Mouse (Mus musculus): ENCODE measurements at regions not wholly inside any gene's neighbourhood (a gene's known extent, or its start where the extent isn't known, plus 50 kb on each side); places are given as distances from the start of the nearest gene placed in this dataset.
A peak's percentile ranks its signal among the peaks of the same experiment; 100 is the strongest.

GRCm38 (mm10) chr8:89138416-89139125 lies 94.6 kb upstream of the Sall1 start:
- Histone ChIP-seq H3K4me1 (ENCODE audit: control insufficient read depth, insufficient read depth, low read length) (peaks cover 6% of the 10 kb centered on the region; the same call in 1 of the 2 replicates), H3K27me3 (replicated peaks; ENCODE audit: control insufficient read depth, insufficient read depth, low read length) (no peaks in the 10 kb centered on the region), H3K4me3 (ENCODE audit: insufficient read depth, low read depth, low read length) (no peak overlapping the region), H3K36me3 (ENCODE audit: control insufficient read depth, insufficient read depth, low read length) (no peaks in the 10 kb centered on the region), H3K27ac (ENCODE audit: insufficient read depth, low read depth, low read length) (no peak overlapping the region)
- no peak for DNase-seq
- 73% methylated on average over 8 of the region's 8 CpGs for WGBS
- TF ChIP-seq POLR2A (IDR thresholded peaks at IDR 0.05; ENCODE audit: low read depth, low read length) (no peak), CTCF (conservative IDR thresholded peaks at IDR 0.05; ENCODE audit: insufficient read depth, insufficient read length, low read depth, low read length) (no peak)

GRCm38 (mm10) chr8:89134581-89135484 lies 90.9 kb upstream of the Sall1 start:
- DNase-seq = no peak
- H3K27ac ChIP-seq (ENCODE audit: insufficient read depth, low read depth, low read length) = no peak overlapping the region
- no peak overlapping the region for H3K4me3 ChIP-seq (ENCODE audit: insufficient read depth, low read depth, low read length)
- no peaks in the 10 kb centered on the region for H3K36me3 ChIP-seq (ENCODE audit: control insufficient read depth, insufficient read depth, low read length)
- H3K27me3 ChIP-seq (replicated peaks; ENCODE audit: control insufficient read depth, insufficient read depth, low read length) = no peaks in the 10 kb centered on the region
- no peaks in the 10 kb centered on the region for H3K4me1 ChIP-seq (ENCODE audit: control insufficient read depth, insufficient read depth, low read length)
- WGBS = 76% methylated on average over 19 of the region's 19 CpGs
- TF ChIP-seq CTCF (conservative IDR thresholded peaks at IDR 0.05; ENCODE audit: insufficient read depth, insufficient read length, low read depth, low read length) (no peak), POLR2A (IDR thresholded peaks at IDR 0.05; ENCODE audit: low read depth, low read length) (no peak)

- WGBS = 24% methylated on average over 5 of the region's 5 CpGs
- DNase-seq = peak; percentile 12
- no peak overlapping the region for H3K27ac ChIP-seq (ENCODE audit: insufficient read depth, low read depth, low read length)
- no peaks in the 10 kb centered on the region for H3K4me1 ChIP-seq (ENCODE audit: control insufficient read depth, insufficient read depth, low read length)
- no peak for TF ChIP-seq POLR2A (IDR thresholded peaks at IDR 0.05; ENCODE audit: low read depth, low read length)
- TF ChIP-seq CTCF (conservative IDR thresholded peaks at IDR 0.05; ENCODE audit: insufficient read depth, insufficient read length, low read depth, low read length) = no peak
- no peak overlapping the region for H3K4me3 ChIP-seq (ENCODE audit: insufficient read depth, low read depth, low read length)
- no peaks in the 10 kb centered on the region for H3K36me3 ChIP-seq (ENCODE audit: control insufficient read depth, insufficient read depth, low read length)
- no peaks in the 10 kb centered on the region for H3K27me3 ChIP-seq (replicated peaks; ENCODE audit: control insufficient read depth, insufficient read depth, low read length)
Measured at GRCm38 (mm10) chr8:89134058-89134457, 90.1 kb upstream of the Sall1 start.

DNA sequence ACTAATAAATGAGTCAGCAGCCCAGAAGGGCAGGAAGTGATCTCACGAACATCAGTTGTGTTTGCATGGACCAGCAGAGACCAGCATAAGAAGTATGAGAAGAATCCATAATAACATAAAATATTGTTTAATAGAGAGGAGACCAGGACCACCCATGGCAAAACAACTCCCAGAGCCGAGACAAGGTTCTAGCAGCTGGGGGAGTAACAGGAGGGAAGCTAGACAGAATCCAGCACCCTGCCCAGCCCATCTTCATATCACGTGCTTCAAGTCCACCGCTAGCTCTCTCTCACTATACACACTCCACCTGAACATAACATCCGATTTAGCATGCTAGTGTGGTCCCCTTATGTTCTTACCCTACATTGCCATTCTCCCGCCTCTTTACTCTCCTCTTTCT lies 77.1 kb upstream of the Sall1 start:
- no peak for DNase-seq
- no peaks in the 10 kb centered on the region for H3K4me1 ChIP-seq (ENCODE audit: control insufficient read depth, insufficient read depth, low read length)
- no peaks in the 10 kb centered on the region for H3K36me3 ChIP-seq (ENCODE audit: control insufficient read depth, insufficient read depth, low read length)
- WGBS = 84% methylated on average over 6 of the region's 6 CpGs
- no peak overlapping the region for H3K4me3 ChIP-seq (ENCODE audit: insufficient read depth, low read depth, low read length)
- TF ChIP-seq CTCF (conservative IDR thresholded peaks at IDR 0.05; ENCODE audit: insufficient read depth, insufficient read length, low read depth, low read length) = no peak
- no peak for TF ChIP-seq POLR2A (IDR thresholded peaks at IDR 0.05; ENCODE audit: low read depth, low read length)
- no peaks in the 10 kb centered on the region for H3K27me3 ChIP-seq (replicated peaks; ENCODE audit: control insufficient read depth, insufficient read depth, low read length)
- H3K27ac ChIP-seq (ENCODE audit: insufficient read depth, low read depth, low read length) = no peak overlapping the region

GRCm38 (mm10) chr8:89107895-89108660 lies 64.1 kb upstream of the Sall1 start:
- 35% methylated on average over 15 of the region's 15 CpGs for WGBS
- Histone ChIP-seq H3K4me3 (ENCODE audit: insufficient read depth, low read depth, low read length) (no peak overlapping the region), H3K27ac (ENCODE audit: insufficient read depth, low read depth, low read length) (no peak overlapping the region), H3K27me3 (replicated peaks; ENCODE audit: control insufficient read depth, insufficient read depth, low read length) (no peaks in the 10 kb centered on the region), H3K36me3 (ENCODE audit: control insufficient read depth, insufficient read depth, low read length) (no peaks in the 10 kb centered on the region), H3K4me1 (ENCODE audit: control insufficient read depth, insufficient read depth, low read length) (no peaks in the 10 kb centered on the region)
- TF ChIP-seq CTCF (conservative IDR thresholded peaks at IDR 0.05; ENCODE audit: insufficient read depth, insufficient read length, low read depth, low read length) = no peak
- TF ChIP-seq POLR2A (IDR thresholded peaks at IDR 0.05; ENCODE audit: low read depth, low read length) = no peak
- no peak for DNase-seq

DNA sequence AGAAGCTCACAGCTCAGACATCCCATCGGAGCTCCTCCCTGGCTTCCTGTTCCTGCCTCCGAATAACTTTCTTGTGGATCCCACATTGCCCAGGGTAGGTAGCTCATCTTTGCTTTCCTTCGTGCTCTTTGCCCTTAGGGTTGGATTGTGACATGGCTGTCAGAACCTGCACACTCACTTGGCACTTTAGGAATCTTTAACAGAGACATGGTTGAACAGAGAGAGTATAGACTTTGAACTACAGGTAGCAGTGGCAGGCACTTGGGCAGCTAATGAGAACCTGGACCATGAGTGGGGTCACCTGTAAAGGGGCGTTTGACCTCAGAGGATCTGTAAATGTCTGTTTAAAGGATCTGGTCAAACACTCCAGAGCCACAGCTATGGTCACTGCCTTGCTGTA lies 62.4 kb upstream of the Sall1 start:
- no peaks in the 10 kb centered on the region for H3K36me3 ChIP-seq (ENCODE audit: control insufficient read depth, insufficient read depth, low read length)
- no peaks in the 10 kb centered on the region for H3K4me1 ChIP-seq (ENCODE audit: control insufficient read depth, insufficient read depth, low read length)
- DNase-seq = peak; percentile 72
- no peaks in the 10 kb centered on the region for H3K27me3 ChIP-seq (replicated peaks; ENCODE audit: control insufficient read depth, insufficient read depth, low read length)
- 48% methylated on average over 4 of the region's 4 CpGs for WGBS
- H3K27ac ChIP-seq (ENCODE audit: insufficient read depth, low read depth, low read length) = no peak overlapping the region
- TF ChIP-seq POLR2A (IDR thresholded peaks at IDR 0.05; ENCODE audit: low read depth, low read length) = no peak
- TF ChIP-seq CTCF (conservative IDR thresholded peaks at IDR 0.05; ENCODE audit: insufficient read depth, insufficient read length, low read depth, low read length) = no peak
- no peak overlapping the region for H3K4me3 ChIP-seq (ENCODE audit: insufficient read depth, low read depth, low read length)

Measured in kidney, adult 2 months (tissue).